16 mouse cellular contexts compared by ENCODE assay signal in genomic region chr14:77596216-77597175, GRCm38 (mm10).
DNase-seq lines count a peak whose midpoint lies in the region; ATAC-seq and TF ChIP-seq lines count a peak whose summit lies in the region.
"Had no signal": no experiment of that assay in that cellular context is flagged by ENCODE, and none has a peak within 500 bp of the region (broad histone marks: within the 10 kb centered on the region; RNA-seq: fewer than 3 reads in every experiment).

No protein-coding gene starts in this region.

- H3K36me3 ChIP-seq in kidney, embryonic 15.5 days = no peaks in the 10 kb centered on the region
- peaks cover 15% of the 10 kb centered on the region for H3K36me3 ChIP-seq in neural tube, embryonic 13.5 days
- no peaks in the 10 kb centered on the region; the same call in 1 of the 2 replicates for H3K36me3 ChIP-seq in intestine, postnatal 0 days (ENCODE audit: control insufficient read depth, insufficient read depth)
- no peaks in the 10 kb centered on the region for H3K36me3 ChIP-seq in forebrain, embryonic 10.5 days (replicated peaks)
- H3K36me3 ChIP-seq: heart, embryonic 15.5 days; liver, embryonic 15.5 days had no signal

- no peaks in the 10 kb centered on the region for H3K27me3 ChIP-seq in kidney, embryonic 15.5 days
- H3K27me3 ChIP-seq in neural tube, embryonic 13.5 days = no peaks in the 10 kb centered on the region
- H3K27me3 ChIP-seq in intestine, postnatal 0 days (replicated peaks; ENCODE audit: control insufficient read depth, insufficient read depth, low read length) = no peaks in the 10 kb centered on the region
- peaks cover 3% of the 10 kb centered on the region; the same call in 1 of the 2 replicates for H3K27me3 ChIP-seq in forebrain, embryonic 10.5 days (ENCODE audit: poor library complexity, severe bottlenecking)
- H3K27me3 ChIP-seq: embryonic facial prominence, embryonic 12.5 days; forebrain, embryonic 15.5 days; heart, embryonic 15.5 days; limb, embryonic 15.5 days; liver, embryonic 15.5 days had no signal

- H3K4me3 ChIP-seq in kidney, embryonic 15.5 days (replicated peaks) = no peak overlapping the region
- no peak overlapping the region for H3K4me3 ChIP-seq in neural tube, embryonic 13.5 days
- no peak overlapping the region for H3K4me3 ChIP-seq in intestine, postnatal 0 days (ENCODE audit: low read depth, low read length)
- no peak overlapping the region for H3K4me3 ChIP-seq in forebrain, embryonic 10.5 days
- H3K4me3 ChIP-seq: embryonic facial prominence, embryonic 12.5 days; erythroblast, embryonic 14.5 days; forebrain, embryonic 15.5 days; heart, embryonic 15.5 days; limb, embryonic 15.5 days; liver, embryonic 15.5 days had no signal

- no peak for TF ChIP-seq CTCF in intestine, postnatal 0 days (IDR thresholded peaks at IDR 0.05; ENCODE audit: low read depth)

- no peak overlapping the region for H3K9ac ChIP-seq in kidney, embryonic 15.5 days
- H3K9ac ChIP-seq in neural tube, embryonic 13.5 days = no peak overlapping the region
- H3K9ac ChIP-seq in intestine, postnatal 0 days (ENCODE audit: low read depth, low read length) = no peak overlapping the region
- H3K9ac ChIP-seq: embryonic facial prominence, embryonic 12.5 days; forebrain, embryonic 15.5 days; heart, embryonic 15.5 days; limb, embryonic 15.5 days; liver, embryonic 15.5 days had no signal

- no peak overlapping the region for H3K27ac ChIP-seq in kidney, embryonic 15.5 days
- 0 out of 2 replicates have a peak overlapping the region, but pooled peaks have one; percentile 33 for H3K27ac ChIP-seq in neural tube, embryonic 13.5 days (replicated peaks)
- no peak overlapping the region for H3K27ac ChIP-seq in intestine, postnatal 0 days (ENCODE audit: low read depth, low read length)
- no peak overlapping the region for H3K27ac ChIP-seq in forebrain, embryonic 10.5 days
- H3K27ac ChIP-seq: embryonic facial prominence, embryonic 12.5 days; forebrain, embryonic 15.5 days; heart, embryonic 15.5 days; limb, embryonic 15.5 days; liver, embryonic 15.5 days had no signal

- H3K4me2 ChIP-seq in kidney, embryonic 15.5 days = no peak overlapping the region
- no peak overlapping the region for H3K4me2 ChIP-seq in neural tube, embryonic 13.5 days
- no peak overlapping the region for H3K4me2 ChIP-seq in intestine, postnatal 0 days (replicated peaks; ENCODE audit: low read depth)
- H3K4me2 ChIP-seq: embryonic facial prominence, embryonic 12.5 days; forebrain, embryonic 15.5 days; heart, embryonic 15.5 days; limb, embryonic 15.5 days; liver, embryonic 15.5 days had no signal

- WGBS in kidney, embryonic 15.5 days = 73% methylated on average over 14 of the region's 14 CpGs
- WGBS in neural tube, embryonic 13.5 days = 80% methylated on average over 14 of the region's 14 CpGs
- WGBS in intestine, postnatal 0 days = 68% methylated on average over 14 of the region's 14 CpGs
- WGBS in forebrain, embryonic 10.5 days = 94% methylated on average over 14 of the region's 14 CpGs

- peak; percentile 35 for DNase-seq in kidney, adult 11 months
- DNase-seq in neural tube, embryonic 10.5 days (ENCODE audit: extremely low spot score, low spot score) = no peak
- DNase-seq in embryo, embryonic 10.5 days (ENCODE audit: low spot score) = no peak
- DNase-seq in forebrain, embryonic 10.5 days (ENCODE audit: extremely low spot score, low spot score) = no peak
- DNase-seq: cerebellum, adult 2 months; gastrocnemius, postnatal 25 days; midbrain, embryonic 14.5 days had no signal

- H3K4me1 ChIP-seq in kidney, embryonic 15.5 days = 0 out of 2 replicates have a peak, but pooled peaks cover 3% of the 10 kb centered on the region
- H3K4me1 ChIP-seq in neural tube, embryonic 13.5 days (replicated peaks) = peaks cover 31% of the 10 kb centered on the region
- H3K4me1 ChIP-seq in intestine, postnatal 0 days (replicated peaks; ENCODE audit: control insufficient read depth, insufficient read depth, low read length) = no peaks in the 10 kb centered on the region
- H3K4me1 ChIP-seq in forebrain, embryonic 10.5 days = peaks cover 15% of the 10 kb centered on the region
- H3K4me1 ChIP-seq: heart, embryonic 15.5 days; liver, embryonic 15.5 days had no signal

- no peak for ATAC-seq in kidney, embryonic 15.5 days (replicated peaks; ENCODE audit: low FRiP score)
- no peak for ATAC-seq in neural tube, embryonic 13.5 days (ENCODE audit: low read depth)
- peak; percentile 47 for ATAC-seq in intestine, postnatal 0 days
- ATAC-seq: forebrain, embryonic 15.5 days had no signal

- H3K9me3 ChIP-seq in kidney, embryonic 15.5 days (replicated peaks) = no peaks in the 10 kb centered on the region
- no peaks in the 10 kb centered on the region for H3K9me3 ChIP-seq in neural tube, embryonic 13.5 days
- H3K9me3 ChIP-seq in intestine, postnatal 0 days (ENCODE audit: control insufficient read depth) = no peaks in the 10 kb centered on the region
- peaks cover 7% of the 10 kb centered on the region; the same call in 1 of the 2 replicates for H3K9me3 ChIP-seq in forebrain, embryonic 10.5 days
- H3K9me3 ChIP-seq: embryonic facial prominence, embryonic 12.5 days; forebrain, embryonic 15.5 days; heart, embryonic 15.5 days; limb, embryonic 15.5 days; liver, embryonic 15.5 days had no signal
